Mouse (Mus musculus) activated CD4-positive, CD25-positive, alpha-beta regulatory T cell, adult 9 weeks (primary cell): ENCODE measurements around the gene Myo1c. TPM values are rescaled to one million over a fixed set of nuclear protein-coding genes. Genes with fewer than 3 reads are reported as not detected.

Source experiments
- polyA plus RNA-seq: library from polyadenylated mRNA; unstranded; fragments of 100-300 nt; shearing (Covaris generic); gene quantifications from one replicate; pipeline ENCODE4 v1.2.1, GENCODE M21; 2017

The Myo1c gene
- polyA plus RNA-seq, result 46.1 TPM

DNA sequence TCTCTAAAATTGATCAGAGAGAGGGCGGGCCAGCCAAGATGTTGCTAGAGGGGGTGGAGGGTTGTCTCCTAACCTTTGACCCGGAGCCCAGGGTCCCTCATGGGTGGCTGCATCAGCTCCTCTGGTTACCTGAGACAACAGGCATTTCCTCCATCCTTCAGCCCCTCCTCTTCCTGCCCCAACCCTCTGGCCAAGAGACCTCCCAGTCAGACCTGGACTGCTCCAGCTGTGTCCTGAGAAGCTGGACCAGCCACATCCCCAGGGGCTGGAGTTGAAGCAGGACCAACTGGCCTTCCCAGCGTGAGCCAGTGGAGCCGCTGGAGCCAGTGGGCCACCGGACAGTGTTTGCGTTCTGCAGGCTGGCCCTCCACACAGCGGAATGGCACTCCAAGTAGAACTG is at the start of gene Myo1c:
TSS of gene Myo1c (plus strand) at position 194 of the 400 bp plus-strand sequence.

DNA sequence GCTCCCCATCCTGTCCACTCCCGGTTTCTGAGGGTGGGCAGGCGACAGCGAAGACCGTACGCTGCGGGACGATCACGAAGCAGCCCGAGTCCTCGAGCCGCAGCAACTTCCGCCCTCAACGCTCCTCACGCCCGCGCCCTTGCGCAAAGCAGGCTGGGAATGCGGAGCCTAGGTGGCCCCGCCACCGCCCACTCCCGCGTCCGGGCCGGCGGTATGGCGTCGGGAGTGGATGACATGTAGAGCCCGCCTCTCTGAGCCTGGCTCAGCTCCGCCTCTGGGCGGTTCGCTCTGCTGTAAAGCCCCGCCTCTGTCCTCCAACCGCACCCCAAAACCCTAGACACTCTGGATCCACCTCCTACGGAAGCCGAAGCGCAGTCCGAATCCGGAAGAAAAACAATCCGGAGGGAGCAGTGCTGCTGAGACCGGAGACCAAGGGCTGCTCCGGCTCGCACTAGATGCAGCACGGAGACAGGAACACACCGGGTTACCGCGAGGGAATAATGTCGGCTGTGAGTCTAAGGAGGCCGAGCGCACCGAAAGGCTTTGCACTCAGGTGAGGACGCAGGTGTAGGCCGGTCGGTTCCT is 19.6 kb upstream of the Myo1c start, which contains the start of gene Inpp5k:
TSS of gene Inpp5k (plus strand) at position 344 of the 585 bp plus-strand sequence.

DNA sequence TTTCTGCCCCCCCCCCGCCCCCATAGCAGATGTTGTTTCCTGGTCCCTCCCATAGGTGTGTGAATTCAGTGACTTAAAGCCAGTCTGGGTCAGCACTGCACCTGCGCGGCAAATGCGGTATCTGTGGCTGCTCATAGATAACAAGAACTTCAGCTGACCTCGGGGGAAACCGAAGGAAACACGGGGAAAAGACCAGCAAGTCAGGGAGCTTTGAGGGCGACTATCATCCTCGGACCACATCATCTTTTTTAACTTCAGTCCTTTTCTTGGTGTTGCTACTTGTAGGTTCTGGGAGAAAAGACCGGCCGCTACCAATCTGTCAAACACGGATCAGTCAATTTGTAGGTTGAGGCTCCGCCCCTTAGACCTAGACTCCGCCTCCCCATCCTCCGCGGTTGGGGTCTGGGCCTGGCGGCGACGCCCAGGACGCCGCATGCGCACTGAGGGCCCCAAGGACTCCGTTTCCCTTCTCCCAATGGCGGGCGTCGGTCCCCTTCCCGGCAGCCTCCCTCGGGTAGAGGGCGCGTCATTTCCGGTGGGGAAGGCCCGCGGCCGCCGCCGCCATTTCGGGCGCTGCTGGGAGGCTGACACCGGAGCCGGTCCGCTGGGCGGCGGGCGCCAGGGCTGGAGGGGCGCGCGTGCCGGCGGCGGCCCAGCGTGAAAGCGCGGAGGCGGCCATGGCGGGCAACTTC is 28.6 kb downstream of the Myo1c start, which contains the start of gene Crk:
TSS of gene Crk (plus strand) at position 513 of the 692 bp plus-strand sequence.

Other genes with a start within 250 kb of the Myo1c start
- gene Serpinf1, start 227.8 kb upstream of the Myo1c start, polyA plus RNA-seq, result 3.3 TPM
- gene Serpinf2, start 210.9 kb upstream of the Myo1c start, polyA plus RNA-seq, result not detected
- 21.9 TPM for gene Wdr81, start 195.8 kb upstream of the Myo1c start, polyA plus RNA-seq
- gene Tlcd2, start 188.8 kb upstream of the Myo1c start, polyA plus RNA-seq, result 8.3 TPM
- gene Prpf8, start 163.7 kb upstream of the Myo1c start, polyA plus RNA-seq, result 75.9 TPM
- not detected for gene Rilp, start 140.4 kb upstream of the Myo1c start, polyA plus RNA-seq
- gene Scarf1, start 137.0 kb upstream of the Myo1c start, polyA plus RNA-seq, result 1.4 TPM
- gene Slc43a2, start 118.8 kb upstream of the Myo1c start, polyA plus RNA-seq, result 80.3 TPM
- gene Pitpna, start 62.4 kb upstream of the Myo1c start, polyA plus RNA-seq, result 55.6 TPM
- gene Inpp5k, start 19.5 kb upstream of the Myo1c start, polyA plus RNA-seq, result 130 TPM
- 11.5 TPM for gene Crk, start 28.8 kb downstream of the Myo1c start, polyA plus RNA-seq
- gene Ywhae, start 82.4 kb downstream of the Myo1c start, polyA plus RNA-seq, result 256 TPM
- gene Doc2b, start 145.5 kb downstream of the Myo1c start, polyA plus RNA-seq, result not detected